In the genomic region with DNA sequence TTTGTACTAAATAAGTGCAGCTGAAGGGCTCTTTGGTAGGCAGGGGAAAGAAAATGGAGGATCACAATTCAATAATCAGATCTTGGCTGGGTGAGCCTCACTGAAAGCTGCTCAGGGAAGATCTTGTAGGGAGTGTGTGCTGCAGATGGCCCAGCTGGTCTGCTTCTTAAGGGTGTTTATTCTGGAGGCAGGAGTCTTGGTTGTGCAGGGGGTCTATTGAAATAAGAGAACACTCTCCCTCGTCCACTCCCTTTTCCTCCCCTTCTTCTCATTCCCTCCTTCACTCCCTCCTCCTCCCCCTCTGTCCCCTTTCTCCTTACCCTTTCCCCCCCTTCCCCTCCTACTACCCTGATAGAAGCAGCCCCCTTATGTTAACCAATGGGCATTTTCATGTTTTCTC, we compare ENCODE assay signal across 28 mouse cellular contexts.
"Had no signal": no experiment of that assay in that cellular context is flagged by ENCODE, and none has a peak within 500 bp of the region (broad histone marks: within the 10 kb centered on the region; RNA-seq: fewer than 3 reads in every experiment).

No protein-coding gene starts in this region.

- H3K27me3 ChIP-seq: embryonic facial prominence, embryonic 12.5 days; embryonic facial prominence, embryonic 13.5 days; embryonic facial prominence, embryonic 15.5 days; forebrain, embryonic 12.5 days; forebrain, embryonic 13.5 days had no signal

- H3K4me3 ChIP-seq: embryonic facial prominence, embryonic 10.5 days; embryonic facial prominence, embryonic 12.5 days; embryonic facial prominence, embryonic 13.5 days; embryonic facial prominence, embryonic 15.5 days; erythroblast, embryonic 14.5 days; forebrain, embryonic 10.5 days; forebrain, embryonic 12.5 days; forebrain, embryonic 13.5 days; forebrain, embryonic 15.5 days; gastrocnemius, adult 2 months had no signal

- H3K36me3 ChIP-seq: embryonic facial prominence, embryonic 10.5 days; embryonic facial prominence, embryonic 12.5 days; embryonic facial prominence, embryonic 13.5 days; embryonic facial prominence, embryonic 15.5 days; forebrain, embryonic 10.5 days; forebrain, embryonic 12.5 days; forebrain, embryonic 15.5 days had no signal

- H3K4me2 ChIP-seq: embryonic facial prominence, embryonic 12.5 days; embryonic facial prominence, embryonic 13.5 days; embryonic facial prominence, embryonic 15.5 days; forebrain, embryonic 12.5 days; forebrain, embryonic 13.5 days; forebrain, embryonic 15.5 days had no signal

- H3K27ac ChIP-seq: embryonic facial prominence, embryonic 10.5 days; embryonic facial prominence, embryonic 12.5 days; embryonic facial prominence, embryonic 13.5 days; embryonic facial prominence, embryonic 15.5 days; forebrain, embryonic 10.5 days; forebrain, embryonic 12.5 days; forebrain, embryonic 13.5 days; forebrain, embryonic 15.5 days; gastrocnemius, adult 2 months had no signal

- H3K9ac ChIP-seq: embryonic facial prominence, embryonic 12.5 days; embryonic facial prominence, embryonic 13.5 days; embryonic facial prominence, embryonic 15.5 days; forebrain, embryonic 12.5 days; forebrain, embryonic 13.5 days; forebrain, embryonic 15.5 days; forebrain, postnatal 0 days had no signal

- ATAC-seq: forebrain, embryonic 13.5 days; forebrain, embryonic 14.5 days; forebrain, embryonic 15.5 days; forebrain, embryonic 16.5 days; forebrain, postnatal 0 days had no signal

- H3K9me3 ChIP-seq: embryonic facial prominence, embryonic 10.5 days; embryonic facial prominence, embryonic 12.5 days; embryonic facial prominence, embryonic 13.5 days; embryonic facial prominence, embryonic 15.5 days; forebrain, embryonic 10.5 days; forebrain, embryonic 12.5 days; forebrain, embryonic 13.5 days; forebrain, embryonic 15.5 days had no signal

- DNase-seq: cerebellum, adult 18-20 months; cerebellum, adult 2 months; cerebellum, adult 8-10 months; cerebellum, adult 9-10 months; cerebellum, adult 9-11 months; cerebellum, postnatal 10 days; cerebellum, postnatal 14 days; cerebellum, postnatal 25 days; cerebellum, postnatal 36 days; embryo, embryonic 11 days; forebrain, postnatal 0 days; gastrocnemius, adult 2 months; gastrocnemius, postnatal 10 days; gastrocnemius, postnatal 14 days; gastrocnemius, postnatal 25 days; gastrocnemius, postnatal 36 days; heart, adult 11 months had no signal

- H3K4me1 ChIP-seq: forebrain, embryonic 15.5 days had no signal
